Mouse (Mus musculus) CH12.LX (cell line): ENCODE results near the gene AF067061. TPM values are rescaled to one million over a fixed set of nuclear protein-coding genes. Genes with fewer than 3 reads are reported as not detected.
A peak's percentile ranks its signal among the peaks of the same experiment; 100 is the strongest.

Experiments used
- DNase-seq: peaks from one replicate; pipeline ENCODE4 v3.0.0-alpha.2; 2013; ENCODE audit errors: extremely low read depth
- H3K27ac ChIP-seq: 2 replicates; pipeline ENCODE4 v1.5.1; 2012; ENCODE audit warnings: low read depth, mild to moderate bottlenecking, control low read depth, moderate library complexity; ENCODE audit not compliant: insufficient read depth
- H3K27me3 ChIP-seq: replicated peaks from 2 replicates; pipeline ENCODE3; 2012; ENCODE audit warnings: inconsistent platforms
- H3K36me3 ChIP-seq, 2 experiments: replicated peaks in 1 of 2; 2 replicates each; pipeline versions ENCODE3 to v1.6.1; 2012; ENCODE audit warnings: inconsistent platforms in 1 of 2, low read length in 1 of 2, mild to moderate bottlenecking in 1 of 2, mixed read lengths in 1 of 2, moderate library complexity in 1 of 2; ENCODE audit not compliant: control insufficient read depth in 1 of 2, insufficient read depth in 1 of 2
- H3K4me1 ChIP-seq, 2 experiments: 2 replicates each; pipeline ENCODE4 v1.6.1; 2012; ENCODE audit warnings: inconsistent platforms in 1 of 2, moderate library complexity in 1 of 2; ENCODE audit not compliant: insufficient read depth in 2 of 2, control insufficient read depth in 1 of 2
- H3K4me2 ChIP-seq: 2 replicates; pipeline ENCODE4 v1.6.1; 2012; ENCODE audit warnings: low read depth, mild to moderate bottlenecking, control low read depth; ENCODE audit not compliant: poor library complexity, insufficient read depth, severe bottlenecking
- H3K4me3 ChIP-seq, 3 experiments: fragments of 150-350 bp in 1 of 3; sonication (generic) in 1 of 3; replicated peaks in 1 of 3; 2 replicates each; pipeline versions ENCODE3 to v1.5.1; 2011 to 2012; ENCODE audit warnings: low read depth in 2 of 3, low read length in 2 of 3, mild to moderate bottlenecking in 2 of 3, moderate library complexity in 2 of 3, control low read depth in 1 of 3, improper control_type of control experiment in 1 of 3, inconsistent platforms in 1 of 3, mixed read lengths in 1 of 3; ENCODE audit not compliant: poor library complexity in 1 of 3
- H3K79me2 ChIP-seq: replicated peaks from 2 replicates; pipeline ENCODE4 v1.6.1; 2012; ENCODE audit warnings: mild to moderate bottlenecking, moderate library complexity; ENCODE audit not compliant: control insufficient read depth, poor library complexity, insufficient read depth, severe bottlenecking; ENCODE audit errors: extremely low read depth
- H3K9ac ChIP-seq: 2 replicates; pipeline ENCODE4 v1.6.1; 2012; ENCODE audit warnings: low read depth, mild to moderate bottlenecking, control low read depth, moderate library complexity; ENCODE audit not compliant: insufficient read depth
- H3K9me3 ChIP-seq: replicated peaks from 2 replicates; pipeline ENCODE3; 2012; ENCODE audit warnings: low read length, inconsistent platforms, mixed read lengths
- BHLHE40 ChIP-seq: IDR thresholded peaks from 2 replicates; pipeline ENCODE4 v1.6.1; 2011; ENCODE audit warnings: mild to moderate bottlenecking, low read depth, low read length, improper control_type of control experiment
- CHD1 ChIP-seq: IDR thresholded peaks from 2 replicates; pipeline ENCODE4 v1.6.1; 2012; ENCODE audit warnings: low read depth, low read length, improper control_type of control experiment, inconsistent platforms
- CHD2 ChIP-seq: IDR thresholded peaks from 2 replicates; pipeline ENCODE4 v1.6.1; 2011; ENCODE audit warnings: low read length, improper control_type of control experiment
- EP300 ChIP-seq: IDR thresholded peaks from 2 replicates; pipeline ENCODE4 v1.6.1; 2011; ENCODE audit warnings: low read length, improper control_type of control experiment
- GABPA ChIP-seq: IDR thresholded peaks from 2 replicates; pipeline ENCODE4 v1.6.1; 2012; ENCODE audit warnings: low read depth, low read length, improper control_type of control experiment, inconsistent platforms; ENCODE audit not compliant: insufficient replicate concordance
- MAFK ChIP-seq: IDR thresholded peaks from 2 replicates; pipeline ENCODE4 v1.6.1; 2011; ENCODE audit warnings: low read length, improper control_type of control experiment; ENCODE audit not compliant: insufficient replicate concordance
- MAX ChIP-seq: IDR thresholded peaks from 2 replicates; pipeline ENCODE4 v1.6.1; 2011; ENCODE audit warnings: low read length, improper control_type of control experiment
- MXI1 ChIP-seq: IDR thresholded peaks from 2 replicates; pipeline ENCODE4 v1.6.1; 2011; ENCODE audit warnings: mild to moderate bottlenecking, low read depth, low read length, improper control_type of control experiment
- MYC ChIP-seq: IDR thresholded peaks from 2 replicates; pipeline ENCODE4 v1.6.1; 2011; ENCODE audit warnings: low read depth, mild to moderate bottlenecking, improper control_type of control experiment, low read length
- NRF1 ChIP-seq: IDR thresholded peaks from 2 replicates; pipeline ENCODE4 v1.6.1; 2014; ENCODE audit warnings: low read depth, mild to moderate bottlenecking, inconsistent platforms, low read length, improper control_type of control experiment, moderate library complexity
- RAD21 ChIP-seq: IDR thresholded peaks from 2 replicates; pipeline ENCODE4 v1.6.1; 2011; ENCODE audit warnings: low read depth, mild to moderate bottlenecking, low read length, improper control_type of control experiment, moderate library complexity
- RCOR1 ChIP-seq: conservative IDR thresholded peaks from 2 replicates; pipeline ENCODE4 v1.6.1; 2012; ENCODE audit warnings: low read depth, mild to moderate bottlenecking, inconsistent platforms, low read length, improper control_type of control experiment
- SMC3 ChIP-seq: IDR thresholded peaks from 2 replicates; pipeline ENCODE4 v1.6.1; 2011; ENCODE audit warnings: low read depth, low read length, improper control_type of control experiment
- TBP ChIP-seq: conservative IDR thresholded peaks from 2 replicates; pipeline ENCODE4 v1.6.1; 2011; ENCODE audit warnings: low read depth, low read length, improper control_type of control experiment
- UBTF ChIP-seq: IDR thresholded peaks from 2 replicates; pipeline ENCODE4 v1.6.1; 2012; ENCODE audit warnings: low read depth, mild to moderate bottlenecking, inconsistent platforms, low read length, improper control_type of control experiment, moderate library complexity
- USF1 ChIP-seq: IDR thresholded peaks from 2 replicates; pipeline ENCODE4 v1.6.1; 2014; ENCODE audit warnings: low read depth, mild to moderate bottlenecking, inconsistent platforms, low read length, improper control_type of control experiment
- USF2 ChIP-seq: conservative IDR thresholded peaks from 2 replicates; pipeline ENCODE4 v1.6.1; 2011; ENCODE audit warnings: low read depth, low read length, improper control_type of control experiment
- ZC3H11A ChIP-seq: IDR thresholded peaks from 2 replicates; pipeline ENCODE4 v1.6.1; 2012; ENCODE audit warnings: low read depth, mild to moderate bottlenecking, inconsistent platforms, low read length, improper control_type of control experiment
- dilution Hi-C: fragments of 300-500 bp; cut with MboI; formaldehyde crosslinking; loops from 2 replicates; pipeline ENCODE4 v1.14.3; 2020; ENCODE audit warnings: low sequenced_read_pairs; ENCODE audit not compliant: extremely low pct_unique_long_range_greater_than_20kb, extremely low pct_ligation_motif_present
- in situ Hi-C: fragments of 300-500 bp; cut with MboI; formaldehyde crosslinking; loops from 3 replicates; pipeline ENCODE4 v1.14.3; 2019; ENCODE audit warnings: low sequenced_read_pairs, low pct_ligation_motif_present, low pct_unique_long_range_greater_than_20kb, mixed read lengths
- polyA plus RNA-seq: library from polyadenylated mRNA; unstranded; fragments of >175 nt; gene quantifications from 2 replicates; pipeline ENCODE4 v1.2.1, GENCODE M21; 2012; ENCODE audit warnings: low read depth; ENCODE audit not compliant: insufficient read length
- total RNA-seq, 2 experiments: library from RNA; depleted of rRNA; stranded (reverse); fragments of 300-350 nt in 1 of 2; fragments of >200 nt in 1 of 2; gene quantifications; 2 replicates each; pipeline ENCODE4 v1.2.3; 2012 to 2014

The AF067061 gene
- total and polyA plus RNA-seq, 3 experiments = 33.8 to 83.0 (median 41.9) TPM

DNA sequence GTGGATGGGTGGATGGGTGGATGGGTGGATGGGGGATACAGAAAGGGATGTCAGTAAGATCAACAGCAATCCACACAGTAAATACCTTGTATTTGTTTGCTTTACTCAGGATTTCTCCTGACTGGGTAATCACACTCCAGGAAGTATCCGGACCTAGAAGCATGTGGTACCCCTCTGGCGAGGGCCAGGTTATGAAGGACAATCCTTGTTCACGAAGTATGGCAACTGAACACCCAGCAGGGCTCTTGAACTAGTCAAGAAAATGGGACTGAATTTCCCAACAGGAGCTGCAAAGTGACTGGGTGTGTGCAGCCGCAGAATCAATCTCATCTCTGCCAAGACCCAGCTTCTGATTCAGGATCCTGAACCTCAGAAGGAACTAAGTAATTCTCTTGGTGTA, 37.9 kb downstream of the AF067061 start:
- peak overlapping the region; percentile 75 for H3K9ac ChIP-seq
- peaks cover 0 to 9% of the 10 kb centered on the region in 2 experiments for H3K36me3 ChIP-seq
- no peaks in the 10 kb centered on the region for H3K9me3 ChIP-seq
- TF ChIP-seq CHD2 (no peak), MAX (peak; percentile 56; the same call in 1 of the 2 replicates)
- H3K27me3 ChIP-seq = no peaks in the 10 kb centered on the region
- H3K4me2 ChIP-seq = peak overlapping the region; percentile 94
- DNase-seq = no peak
- peak overlapping the region; percentile 54 to 60 (median 57) for H3K4me3 ChIP-seq
- H3K27ac ChIP-seq = peak overlapping the region; percentile 88; the same call in 1 of the 2 replicates
- dilution Hi-C loops (no loop called here), in situ Hi-C loops (no loop called here)
- peaks cover 11% of the 10 kb centered on the region for H3K79me2 ChIP-seq
- peaks cover 11 to 25% of the 10 kb centered on the region in 2 experiments for H3K4me1 ChIP-seq

DNA sequence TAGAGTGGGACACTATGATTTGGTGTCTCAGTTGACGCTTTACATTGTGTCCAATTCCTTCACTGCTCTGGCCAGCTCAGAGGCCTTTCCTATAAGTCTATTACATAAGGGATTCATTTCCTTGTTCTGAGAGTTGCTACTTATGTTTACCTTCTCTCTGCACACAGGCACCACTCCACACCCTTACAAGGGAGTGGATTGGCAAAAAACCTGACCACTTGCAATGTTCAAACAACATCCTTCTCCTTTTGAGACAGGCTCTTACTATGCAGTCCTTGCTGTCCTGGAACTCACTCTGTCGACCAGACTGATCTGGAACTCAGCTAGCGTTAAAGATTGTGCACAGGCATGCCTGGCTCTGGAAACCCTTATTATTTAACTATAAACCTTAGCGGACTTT, 47.8 kb downstream of the AF067061 start:
- Histone ChIP-seq H3K79me2 (no peaks in the 10 kb centered on the region), H3K27ac (no peak overlapping the region), H3K9me3 (no peaks in the 10 kb centered on the region), H3K4me1 (peaks cover 2 to 28% of the 10 kb centered on the region in 2 experiments; a peak in 2 of 4 replicates), H3K27me3 (no peaks in the 10 kb centered on the region), H3K4me2 (no peak overlapping the region), H3K9ac (no peak overlapping the region)
- DNase-seq = no peak
- dilution Hi-C loops (no loop called here), in situ Hi-C loops (no loop called here)
- no peak for TF ChIP-seq RCOR1
- TF ChIP-seq CHD1 = no peak
- TF ChIP-seq RAD21 = no peak
- no peak for TF ChIP-seq TBP
- no peak for TF ChIP-seq BHLHE40
- no peak for TF ChIP-seq GABPA
- no peak for TF ChIP-seq NRF1
- TF ChIP-seq USF1 = no peak
- no peak for TF ChIP-seq USF2
- no peak for TF ChIP-seq MAFK
- TF ChIP-seq MXI1 = no peak
- no peak for TF ChIP-seq UBTF
- TF ChIP-seq ZC3H11A = no peak
- no peak for TF ChIP-seq EP300
- TF ChIP-seq SMC3 = no peak
- TF ChIP-seq MYC = no peak
- TF ChIP-seq, all 38 proteins: peak for 0
- Histone ChIP-seq H3K36me3 (peaks cover 7 to 22% of the 10 kb centered on the region in 2 experiments), H3K4me3 (no peak overlapping the region)
